Mouse (Mus musculus): ENCODE results near the gene Pak1.

GRCm38 (mm10) chr7:97792324-97792723, 4.0 kb downstream of the Pak1 start:
- TF ChIP-seq FLI1 (IDR thresholded peaks at IDR 0.05; ENCODE audit: low read length) (no peak), GATA1 (IDR thresholded peaks at IDR 0.05; ENCODE audit: borderline replicate concordance, low read length) (no peak)
